Mouse (Mus musculus) lung, postnatal 14 days (tissue): ENCODE measurements around the gene Retnla.
A peak's percentile ranks its signal among the peaks of the same experiment; 100 is the strongest.
"Not testable (repeated sequence)": the region's sequence is repeated elsewhere in the genome, so short reads cannot be mapped to it uniquely, and the experiment has no call there.

Experiments used
- DNase-seq: peaks from one replicate; pipeline ENCODE4 v3.0.0; 2021

The Retnla gene

DNA sequence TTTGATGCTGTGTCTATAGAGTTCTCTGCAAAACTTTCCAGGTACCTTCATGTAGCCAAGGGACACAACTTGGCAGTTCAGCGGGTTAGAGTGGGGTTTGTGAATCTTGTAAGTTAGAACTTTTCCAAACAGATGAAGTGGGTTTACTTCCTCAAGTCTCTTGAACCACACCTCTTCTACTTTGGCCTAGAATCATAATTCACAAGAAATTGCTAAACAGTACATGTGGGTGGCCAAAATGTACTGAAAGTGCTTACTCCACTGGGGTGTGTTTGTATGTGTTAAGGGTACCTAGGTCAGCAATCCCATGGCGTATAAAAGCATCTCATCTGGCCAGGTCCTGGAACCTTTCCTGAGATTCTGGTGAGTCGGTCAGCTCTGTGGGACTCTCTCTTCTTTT is at the start of gene Retnla:
Retnla (plus strand) TSS at position 286 of the 400 bp plus-strand sequence.
- DNase-seq = no peak

DNA sequence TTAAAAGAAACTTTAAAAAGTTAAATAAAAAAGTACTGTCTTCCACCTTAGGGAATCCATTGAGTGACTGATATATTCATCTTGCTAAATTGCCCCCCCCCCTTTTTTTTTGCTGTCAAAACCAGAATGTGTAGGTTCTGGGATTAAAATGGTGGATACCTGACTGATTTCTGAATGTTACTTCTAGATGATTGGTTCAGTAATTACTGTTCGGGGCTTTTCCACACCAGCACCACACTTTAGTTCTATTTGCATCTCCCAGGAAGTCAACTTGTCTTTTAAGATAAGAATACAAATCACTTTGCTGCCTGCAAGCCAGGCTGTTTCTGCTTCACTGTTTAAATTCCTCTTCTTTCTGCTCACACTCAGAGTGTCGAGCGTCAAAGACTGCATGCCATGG is 44.1 kb upstream of the Retnla start:
- no peak for DNase-seq

DNA sequence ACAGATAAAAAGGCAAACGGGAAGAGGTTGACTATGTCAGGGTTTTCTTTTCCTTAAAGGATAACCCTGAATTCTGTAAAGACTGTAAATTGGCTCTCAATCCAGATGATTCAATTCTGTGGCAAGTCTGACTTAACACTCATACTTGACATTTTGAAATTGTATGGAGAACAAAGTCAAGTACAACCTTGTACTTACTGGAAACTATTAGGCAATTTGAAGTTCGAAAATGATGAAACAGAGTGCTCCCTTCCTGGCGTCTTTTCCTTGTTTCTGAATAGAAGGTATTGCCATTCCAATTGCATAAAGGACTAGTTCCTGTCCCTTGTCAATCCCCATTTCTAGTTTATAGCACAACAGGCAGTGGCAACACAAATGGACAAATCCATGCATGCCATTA is 42.9 kb upstream of the Retnla start:
- DNase-seq = no peak

DNA sequence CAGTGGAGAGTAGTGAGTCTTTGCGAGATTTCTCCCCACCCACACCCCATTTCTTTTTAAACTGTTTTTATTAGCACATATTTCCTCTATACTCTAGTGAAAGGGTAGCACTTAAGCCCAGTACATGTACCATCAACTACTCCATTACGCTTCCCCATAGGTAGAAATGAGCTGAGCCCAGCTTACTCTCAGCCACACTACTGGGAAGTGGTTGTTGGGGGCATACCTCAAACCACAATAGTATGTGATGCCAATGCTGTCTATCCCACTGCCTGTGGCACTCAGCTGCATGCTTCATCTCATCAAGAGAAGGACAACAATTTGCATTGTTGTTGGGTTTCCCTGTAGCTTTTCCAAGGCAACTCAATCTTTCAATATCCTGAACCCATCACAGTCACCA is 41.4 kb upstream of the Retnla start:
- DNase-seq = no peak

DNA sequence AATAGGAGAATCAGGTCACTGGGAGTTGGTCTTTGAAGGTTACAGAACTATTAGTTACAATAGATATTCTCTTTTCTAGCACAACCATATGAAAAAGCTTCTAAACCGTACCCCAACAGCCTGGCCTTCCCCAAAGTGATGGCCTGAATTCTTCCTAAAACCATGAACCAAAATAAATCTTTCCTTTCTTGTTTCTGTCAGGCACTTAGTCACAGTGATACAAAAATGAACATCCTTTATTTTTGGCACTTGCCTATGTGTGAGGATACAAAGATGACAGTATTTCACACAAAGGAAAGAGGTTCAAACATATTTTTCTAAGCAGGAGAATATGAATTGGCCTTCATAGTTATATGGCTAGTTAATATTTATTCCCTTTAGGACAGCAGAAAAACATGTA is 36.9 kb upstream of the Retnla start:
- no peak for DNase-seq

DNA sequence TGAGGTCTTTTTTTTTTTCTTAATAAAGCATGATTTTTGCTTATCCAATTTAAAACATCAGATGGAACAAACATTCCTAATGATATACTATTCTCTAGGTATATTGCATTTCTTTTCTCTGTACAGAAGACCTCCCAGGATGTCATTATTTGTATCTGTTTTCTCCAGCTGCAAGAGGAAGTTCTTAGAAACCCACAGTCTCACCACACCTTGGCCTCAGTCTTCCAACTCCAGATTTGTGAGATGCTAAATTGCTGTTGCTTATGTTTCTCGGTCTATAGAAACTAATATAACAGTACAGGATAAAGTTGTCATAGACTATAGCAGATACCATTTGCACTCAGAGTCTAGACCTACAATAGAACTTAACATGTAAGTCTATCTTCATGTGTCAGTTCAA is 35.8 kb upstream of the Retnla start:
- no peak for DNase-seq

DNA sequence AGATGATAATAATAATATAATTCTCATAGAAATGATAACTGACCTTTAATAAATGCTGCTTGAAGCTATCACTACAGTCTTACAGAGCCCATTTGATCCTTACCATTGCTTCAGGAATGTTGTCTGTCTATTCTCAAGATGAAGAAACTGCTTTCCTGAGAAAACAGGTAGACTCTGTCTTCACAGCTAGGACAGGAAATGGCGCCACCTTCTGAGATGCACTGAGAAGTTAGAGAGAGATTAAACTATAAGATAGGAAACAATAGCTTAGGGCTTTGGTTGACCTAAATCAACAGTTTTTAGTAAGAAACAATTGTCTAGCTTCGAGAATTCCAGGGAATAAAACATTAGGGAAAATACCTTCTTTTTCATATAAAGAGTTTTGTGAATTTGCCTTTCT is 33.0 kb upstream of the Retnla start:
- peak; percentile 17 for DNase-seq

DNA sequence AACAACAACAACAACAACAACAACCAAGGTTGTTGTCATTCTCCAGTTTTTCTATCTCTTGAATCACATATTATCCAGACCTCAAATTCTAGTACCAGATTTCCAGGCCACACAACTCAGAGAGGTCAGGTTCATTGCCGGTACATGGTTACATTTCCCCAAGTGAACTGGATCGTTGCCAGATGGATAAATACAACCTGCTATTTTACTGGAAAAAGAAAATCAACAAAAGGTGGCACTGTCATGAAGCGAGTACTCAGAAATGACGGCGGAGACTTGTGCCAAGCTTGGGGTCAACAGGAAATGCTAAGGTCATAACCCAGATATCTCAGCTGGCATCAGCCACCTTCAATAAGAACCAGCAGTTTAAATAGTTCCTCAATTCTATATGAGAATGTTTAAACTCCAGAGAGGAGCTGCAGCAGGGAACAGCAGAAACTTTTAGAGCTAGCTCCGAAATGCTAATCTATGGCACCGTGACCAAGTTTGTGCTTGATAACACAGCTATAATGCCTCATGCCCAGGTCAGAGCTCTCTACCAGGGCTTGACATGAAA is 30.4 kb upstream of the Retnla start:
- DNase-seq = no peak

DNA sequence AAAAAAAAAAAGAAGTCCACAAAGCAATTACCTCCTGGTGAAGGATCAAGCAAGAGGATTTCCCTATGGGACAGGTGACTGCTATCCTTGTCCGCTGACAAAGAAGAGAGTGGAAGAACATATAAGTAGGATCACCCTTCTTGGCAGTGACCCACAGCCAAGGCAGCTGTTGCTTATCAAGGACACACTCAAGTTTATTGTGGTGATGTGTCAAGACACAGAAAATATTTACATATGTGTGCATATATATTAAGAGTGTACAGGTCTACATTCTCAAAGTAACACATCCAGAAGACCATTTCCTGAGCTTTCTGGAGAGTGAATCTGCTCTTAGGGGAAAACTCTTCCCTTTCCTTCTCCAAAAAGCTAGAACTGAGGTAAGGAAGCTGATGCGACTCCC is 25.7 kb upstream of the Retnla start, which contains the start of gene Retnlb:
Retnlb (plus strand) TSS at position 162 of the 400 bp plus-strand sequence.
- no peak for DNase-seq

DNA sequence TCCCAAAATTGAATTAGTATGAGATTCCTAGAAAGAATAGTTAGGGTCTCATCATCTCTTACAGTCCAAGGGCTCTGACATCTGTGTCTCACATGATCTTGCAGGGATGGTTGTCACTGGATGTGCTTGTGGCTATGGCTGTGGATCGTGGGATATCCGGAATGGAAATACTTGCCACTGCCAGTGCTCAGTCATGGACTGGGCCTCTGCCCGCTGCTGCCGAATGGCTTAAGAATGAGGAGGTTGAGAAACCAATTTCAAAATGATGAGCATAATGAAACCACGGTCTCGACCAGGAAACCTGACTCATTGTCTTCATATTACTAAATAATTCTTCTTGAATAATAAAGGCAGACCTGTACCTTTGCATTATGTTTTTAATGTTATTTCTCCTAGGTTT is 23.8 kb upstream of the Retnla start:
- no peak for DNase-seq

DNA sequence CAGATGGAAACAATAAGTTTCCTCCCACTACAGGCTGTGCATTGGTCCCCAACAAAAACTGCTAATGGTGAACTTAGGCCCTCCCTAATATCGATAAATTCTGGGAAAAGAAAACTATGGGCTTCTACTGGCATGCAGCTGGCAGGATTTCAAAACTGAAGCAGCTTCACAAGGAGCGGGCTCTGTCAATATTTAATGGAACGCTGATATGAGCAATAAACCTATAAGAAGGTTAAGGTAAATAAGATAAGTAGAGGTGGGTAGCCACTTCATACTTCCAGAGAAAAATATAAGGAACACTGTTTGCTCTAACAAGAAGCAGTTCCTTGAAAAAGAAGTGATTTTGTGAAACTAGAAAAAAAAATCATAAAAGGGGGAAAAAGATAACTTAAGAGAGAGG is 15.9 kb upstream of the Retnla start:
- DNase-seq = no peak

DNA sequence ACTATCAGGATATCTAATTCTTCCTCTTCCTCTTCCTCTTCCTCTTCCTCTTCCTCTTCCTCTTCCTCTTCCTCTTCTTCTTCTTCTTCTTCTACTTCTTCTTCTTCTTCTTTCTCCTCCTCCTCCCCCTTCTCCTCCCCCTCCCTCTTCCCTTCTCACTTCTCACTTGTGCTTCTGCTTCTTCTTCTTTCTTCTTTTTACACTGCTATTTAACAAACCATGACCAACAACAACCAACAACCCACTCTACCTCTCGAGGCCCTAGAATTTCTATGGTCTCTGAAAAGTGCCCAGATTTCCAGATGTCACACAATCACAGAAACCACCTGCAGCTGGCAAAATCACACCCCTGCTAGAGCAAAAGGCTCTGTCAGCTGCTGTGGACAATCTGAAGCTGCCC is 14.7 kb upstream of the Retnla start:
- no peak for DNase-seq

DNA sequence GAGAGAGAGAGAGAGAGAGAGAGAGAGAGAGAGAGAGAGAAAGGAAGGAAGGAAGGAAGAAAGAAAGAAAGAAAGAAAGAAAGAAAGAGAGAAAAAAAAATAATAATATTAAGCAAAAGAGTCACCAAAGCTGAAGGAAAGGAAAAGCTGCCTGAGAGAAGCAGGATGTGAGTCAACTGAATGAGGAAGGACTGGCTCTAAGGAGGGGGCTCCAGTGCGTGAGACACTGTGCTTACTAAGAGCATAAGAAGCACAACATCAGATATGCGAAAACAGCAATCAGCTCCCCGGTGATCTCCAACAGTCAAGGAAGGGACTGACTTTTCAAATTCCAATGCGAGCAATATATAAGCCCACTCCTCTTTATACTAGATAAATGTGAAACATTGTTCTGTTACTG is 13.3 kb upstream of the Retnla start:
- DNase-seq = no peak

DNA sequence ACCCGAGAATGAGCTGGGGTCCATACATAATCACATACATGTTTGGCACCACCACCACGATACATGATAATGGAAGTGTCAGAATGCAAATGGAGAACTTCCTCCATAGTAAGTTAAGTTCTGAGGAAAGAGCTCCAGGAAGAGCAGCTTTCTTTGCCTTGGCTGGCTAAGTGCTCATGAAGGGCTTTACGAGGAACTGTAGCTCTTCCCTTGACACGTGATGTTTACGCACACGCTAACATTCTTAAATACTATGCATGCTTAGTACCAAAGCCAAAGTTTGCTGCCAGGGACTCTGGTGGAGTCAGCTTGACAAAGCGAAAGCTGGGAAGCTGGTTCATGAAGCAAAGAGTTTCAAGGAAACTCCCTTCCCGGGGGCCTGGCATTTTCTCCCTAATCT is 10.3 kb upstream of the Retnla start:
- no peak for DNase-seq

DNA sequence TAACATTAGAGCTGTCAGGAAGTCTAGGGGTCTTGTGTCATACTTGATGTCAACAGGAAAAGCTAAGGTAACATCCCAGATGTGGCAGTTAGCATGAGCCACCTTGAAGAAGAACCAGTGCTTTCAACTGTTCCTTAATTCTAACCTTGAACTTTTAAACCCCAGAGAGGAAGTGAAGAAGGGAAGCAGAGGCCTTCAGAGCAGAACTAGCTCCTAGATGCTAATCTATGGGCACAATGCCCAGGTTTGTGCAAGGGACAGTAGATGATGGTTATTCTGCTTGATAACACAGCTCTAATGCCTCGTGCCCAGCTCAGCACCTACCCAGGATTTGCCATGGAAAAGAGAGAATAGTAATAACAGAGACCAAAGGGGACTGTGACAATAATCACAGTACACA is 8.7 kb upstream of the Retnla start:
- DNase-seq = not testable (repeated sequence)

DNA sequence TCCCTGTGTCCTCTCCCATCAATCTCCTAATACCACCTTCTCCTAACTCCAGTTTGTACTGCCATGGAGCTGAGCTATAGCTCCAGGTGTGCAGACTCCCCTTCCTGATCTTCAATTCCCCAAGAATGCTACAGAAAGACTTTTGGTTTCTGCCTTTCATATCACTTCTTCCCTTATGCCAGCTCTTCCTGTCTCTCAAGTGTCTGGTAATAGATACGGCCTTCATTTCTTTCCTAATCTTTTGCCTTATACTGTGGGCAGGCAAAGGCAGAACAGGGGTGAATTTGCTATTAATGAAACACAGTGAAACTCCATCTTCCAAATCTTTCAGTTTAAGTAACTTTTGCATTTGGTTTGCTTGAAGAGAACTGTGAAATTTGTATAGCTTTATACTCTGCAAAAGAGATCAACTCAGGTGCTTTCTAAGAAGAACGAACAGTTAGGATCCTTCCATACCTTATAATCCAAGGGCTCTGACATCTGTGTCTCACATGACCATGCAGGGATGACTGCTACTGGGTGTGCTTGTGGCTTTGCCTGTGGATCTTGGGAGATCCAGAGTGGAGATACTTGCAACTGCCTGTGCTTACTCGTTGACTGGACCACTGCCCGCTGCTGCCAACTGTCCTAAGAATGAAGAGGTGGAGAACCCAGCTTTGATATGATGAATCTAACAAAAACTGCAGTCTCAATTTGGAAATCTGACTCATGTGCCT is 1.5 kb downstream of the Retnla start:
- DNase-seq = no peak

DNA sequence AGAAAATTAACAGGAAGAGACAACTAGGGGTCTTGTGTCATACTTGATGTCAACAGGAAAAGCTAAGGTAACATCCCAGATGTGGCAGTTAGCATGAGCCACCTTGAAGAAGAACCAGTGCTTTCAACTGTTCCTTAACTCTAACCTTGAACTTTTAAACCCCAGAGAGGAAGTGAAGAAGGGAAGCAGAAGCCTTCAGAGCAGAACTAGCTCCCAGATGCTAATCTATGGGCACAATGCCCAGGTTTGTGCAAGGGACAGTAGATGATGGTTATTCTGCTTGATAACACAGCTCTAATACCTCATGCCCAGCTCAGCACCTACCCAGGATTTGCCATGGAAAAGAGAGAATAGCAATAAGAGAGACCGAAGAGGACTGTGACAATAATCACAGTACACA is 22.7 kb downstream of the Retnla start:
- DNase-seq = not testable (repeated sequence)

DNA sequence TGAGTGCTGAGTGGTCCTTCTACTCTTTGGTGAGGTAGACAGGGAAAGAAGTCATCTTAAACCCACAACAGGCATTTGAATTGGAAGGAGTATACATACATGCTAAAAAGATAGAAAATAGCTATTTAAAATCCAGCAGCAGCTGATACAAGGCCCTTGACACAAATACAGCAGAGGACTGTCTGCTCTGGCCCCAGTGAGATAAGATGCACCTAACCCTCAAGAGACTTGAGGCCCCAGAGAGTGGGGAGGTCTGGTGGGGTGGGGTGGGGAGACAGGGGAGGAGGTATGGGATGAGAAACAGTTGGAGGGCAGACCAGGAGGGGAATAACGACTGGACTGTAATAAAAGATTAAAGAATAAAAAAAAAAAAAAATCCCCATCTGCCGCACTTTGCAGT is 25.3 kb downstream of the Retnla start:
- DNase-seq = no peak

DNA sequence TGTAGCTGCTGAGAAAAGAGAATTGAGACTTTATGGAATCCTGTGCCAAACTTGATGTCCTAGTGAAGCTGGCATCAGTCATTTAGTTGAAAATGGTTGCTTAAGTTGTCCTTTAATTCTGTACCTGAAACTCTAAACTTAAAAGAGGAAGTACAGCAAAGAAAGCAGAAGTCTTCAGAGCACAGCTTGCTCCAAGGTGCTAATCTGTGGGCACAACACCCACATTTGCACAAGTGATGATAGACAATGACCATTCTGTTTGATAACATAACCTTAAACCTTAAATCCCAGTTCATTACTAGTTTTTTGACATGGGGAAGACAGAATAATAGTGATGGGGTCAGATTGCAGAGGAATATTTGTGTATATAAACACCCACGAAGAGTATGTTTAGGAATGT is 26.3 kb downstream of the Retnla start:
- DNase-seq = no peak

DNA sequence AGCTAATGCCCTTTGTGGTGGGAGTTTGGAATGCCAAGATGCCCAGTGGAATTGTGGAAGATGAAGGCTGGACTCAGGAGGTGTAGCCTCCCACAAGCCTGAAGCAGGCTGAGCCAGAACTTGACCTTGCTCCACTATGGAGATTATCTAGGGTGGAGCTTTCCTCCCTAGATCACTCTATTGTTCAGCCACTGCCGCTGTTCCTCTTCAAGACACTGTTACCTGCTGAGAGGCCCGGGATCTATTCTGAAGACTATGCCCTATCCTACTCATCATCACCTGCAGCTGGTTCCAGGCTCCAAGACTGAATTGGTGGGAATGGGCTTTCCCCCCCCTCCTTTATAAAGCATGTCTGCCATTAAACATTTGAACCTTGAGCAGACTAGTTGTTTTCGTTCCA is 27.3 kb downstream of the Retnla start:
- no peak for DNase-seq

DNA sequence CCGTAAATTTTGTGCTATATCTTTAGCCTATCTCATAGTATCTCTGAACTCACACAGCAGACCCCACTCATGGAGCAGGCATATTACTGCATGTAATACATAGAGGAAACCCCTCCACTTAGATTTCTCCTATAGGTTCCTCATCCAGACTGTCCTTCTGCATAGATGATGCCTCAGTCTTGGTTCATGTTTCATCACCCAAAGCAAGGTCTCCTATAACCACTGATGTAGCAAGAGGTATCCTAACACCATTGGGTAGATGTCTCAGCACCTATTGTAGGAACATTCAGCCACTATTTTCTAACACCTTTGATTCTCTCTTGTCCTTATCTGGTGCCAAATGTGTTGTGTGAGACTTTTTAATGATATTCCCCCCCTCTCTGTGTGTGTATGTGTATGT is 29.4 kb downstream of the Retnla start:
- DNase-seq = no peak

DNA sequence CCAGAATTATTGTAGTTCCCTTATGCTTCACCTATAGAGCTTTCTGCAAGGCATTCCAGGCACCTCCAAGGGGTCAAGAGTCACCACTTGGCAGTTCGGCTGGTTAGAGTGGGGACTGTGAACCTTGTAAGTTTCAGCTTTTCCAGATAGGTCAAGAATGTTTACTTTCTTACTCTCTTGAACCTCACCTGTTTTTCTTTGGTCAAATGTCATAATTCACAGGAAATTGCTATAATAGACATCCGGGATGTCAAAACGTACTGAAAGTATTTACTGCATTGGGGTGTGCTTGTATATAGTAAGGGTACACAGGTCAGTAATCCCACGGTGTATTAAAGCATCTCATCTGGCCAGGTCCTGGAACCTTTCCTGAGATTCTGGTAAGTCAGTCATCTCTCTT is 30.0 kb downstream of the Retnla start, which contains the start of gene Retnlg:
Retnlg (plus strand) TSS at position 301 of the 400 bp plus-strand sequence.
- DNase-seq = no peak

DNA sequence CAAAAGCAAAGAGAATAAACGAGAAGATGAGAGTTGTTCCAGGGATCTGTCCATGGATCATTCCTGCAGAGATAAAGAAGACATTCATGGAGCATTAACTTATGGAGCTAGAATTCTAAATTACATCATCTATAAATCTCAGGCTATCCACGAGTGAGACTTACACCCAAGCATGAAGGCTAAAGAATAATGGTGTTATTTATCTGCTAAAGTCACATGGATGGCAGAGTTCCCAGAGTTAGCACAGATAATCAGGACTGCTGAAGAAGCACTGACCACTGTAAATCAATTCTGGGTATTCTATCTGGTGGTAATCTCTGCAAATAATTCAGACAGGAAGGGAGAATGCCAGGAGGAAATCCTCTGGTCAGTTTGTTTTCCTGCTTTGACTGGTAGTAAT is 48.4 kb downstream of the Retnla start:
- no peak for DNase-seq
